Mouse (Mus musculus): ENCODE measurements at regions not wholly inside any gene's neighbourhood (a gene's known extent, or its start where the extent isn't known, plus 50 kb on each side); places are given as distances from the start of the nearest gene placed in this dataset.

DNA sequence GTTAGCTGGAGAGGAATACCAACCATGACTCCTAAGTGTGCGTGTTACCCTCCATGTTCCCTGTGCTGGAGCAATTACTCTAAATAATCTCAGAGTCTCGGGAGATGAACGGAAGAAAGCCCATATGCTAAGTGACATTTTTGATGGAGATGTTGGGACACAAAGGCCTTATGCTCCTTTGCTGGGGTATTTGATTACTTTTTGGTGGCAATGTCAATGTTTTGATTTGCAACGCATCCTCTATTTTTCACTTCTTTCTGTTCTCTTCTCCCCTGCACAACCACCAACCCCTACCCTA lies 103.3 kb downstream of the Tnfsf11 start:
- no peak for TF ChIP-seq CTCF (IDR thresholded peaks at IDR 0.05)
- no peak for TF ChIP-seq EP300 (IDR thresholded peaks at IDR 0.05)

All from lung, postnatal 0 days (tissue).